Mouse (Mus musculus): ENCODE measurements around the gene Atp2a1.
"Not testable (repeated sequence)": the region's sequence is repeated elsewhere in the genome, so short reads cannot be mapped to it uniquely, and the experiment has no call there.

Gene Atp2a1

DNA sequence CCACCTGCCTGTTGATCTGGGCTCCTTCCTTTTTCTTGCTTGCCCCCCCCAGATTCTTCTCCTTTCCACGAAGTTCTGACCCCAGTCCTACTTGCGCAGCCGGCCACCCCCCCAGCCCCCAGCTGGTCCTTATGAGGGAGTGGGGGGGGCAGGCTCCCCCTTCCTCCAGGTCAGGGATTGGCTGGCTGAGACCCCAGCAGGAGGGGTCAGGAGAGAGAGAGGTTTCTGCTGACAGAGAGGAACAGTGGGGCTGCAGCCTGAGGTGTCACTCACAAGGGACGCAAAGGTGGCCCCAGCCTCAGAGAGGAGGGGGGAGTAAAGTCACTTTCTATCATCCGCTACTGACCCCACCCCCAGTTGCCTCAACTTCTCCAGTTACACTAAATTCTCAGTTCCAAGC lies at the start of gene Atp2a1:
Atp2a1 (minus strand) TSS at position 105 of the 400 bp plus-strand sequence.
- no peak for DNase-seq (ENCODE audit: low read depth in 2 of 2, low spot score in 2 of 2)

- no peak for DNase-seq (ENCODE audit: low read depth in 2 of 2, low spot score in 2 of 2)
Observed at GRCm38 (mm10) chr7:126511287-126511686, 48.4 kb upstream of the Atp2a1 start.

DNA sequence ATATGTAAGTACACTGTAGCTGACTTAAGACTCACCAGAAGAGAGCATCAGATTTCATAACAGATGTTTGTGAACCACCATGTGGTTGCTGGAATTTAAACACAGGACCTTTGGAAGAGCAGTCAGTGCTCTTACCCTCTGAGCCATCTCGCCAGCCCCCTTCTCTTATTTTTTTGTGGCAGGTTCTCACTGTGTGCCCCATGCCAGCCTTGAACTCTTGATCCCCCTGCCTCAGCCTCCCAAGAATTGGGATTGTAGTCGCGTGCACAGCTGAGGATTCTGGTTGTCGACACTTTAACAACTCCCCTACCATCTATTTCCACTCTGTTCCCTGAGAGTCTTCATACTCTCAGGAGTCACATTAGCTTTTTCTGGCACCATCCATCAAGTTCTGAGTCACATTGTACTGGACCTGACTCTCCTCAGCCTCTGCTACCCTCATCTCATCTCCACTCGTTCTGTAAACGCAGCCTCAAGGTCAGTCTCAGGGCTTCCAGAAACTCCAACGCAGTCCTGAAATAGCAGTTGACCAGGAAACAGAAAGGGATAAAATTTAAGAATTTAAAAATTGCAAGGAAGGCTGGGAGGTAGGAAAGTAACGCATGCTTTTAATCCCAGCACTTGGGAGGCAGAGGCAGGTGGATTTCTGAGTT lies 44.3 kb upstream of the Atp2a1 start:
- no peak for DNase-seq (ENCODE audit: low read depth in 2 of 2, low spot score in 2 of 2)

DNA sequence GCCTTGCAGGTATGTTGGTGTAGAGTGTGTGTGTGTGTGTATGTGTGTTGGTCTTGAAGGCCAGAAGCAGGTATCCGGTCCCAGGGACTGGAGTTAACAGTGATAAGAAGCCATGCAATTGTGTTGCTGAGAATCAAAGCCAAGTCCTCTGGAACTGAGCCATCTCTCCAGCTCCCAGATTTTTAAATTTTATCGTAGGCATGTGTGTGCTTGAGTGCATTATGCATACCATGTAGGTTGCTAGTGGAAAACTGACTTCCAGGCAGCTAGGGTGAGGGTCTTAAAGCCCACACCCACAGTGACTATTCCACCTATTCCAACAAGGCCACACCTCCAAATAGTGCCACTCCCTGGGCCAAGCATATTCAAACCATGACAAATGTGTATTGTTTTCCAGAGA lies 42.0 kb upstream of the Atp2a1 start:
- DNase-seq (ENCODE audit: low read depth in 2 of 2, low spot score in 2 of 2) = no peak

- DNase-seq (ENCODE audit: low read depth in 2 of 2, low spot score in 2 of 2) = peak; percentile 97 to 98
Observed at GRCm38 (mm10) chr7:126503273-126503878, 40.5 kb upstream of the Atp2a1 start, which contains the start of gene Atxn2l. Gene Atxn2l, minus strand, starts transcription at chr7:126503437.

DNA sequence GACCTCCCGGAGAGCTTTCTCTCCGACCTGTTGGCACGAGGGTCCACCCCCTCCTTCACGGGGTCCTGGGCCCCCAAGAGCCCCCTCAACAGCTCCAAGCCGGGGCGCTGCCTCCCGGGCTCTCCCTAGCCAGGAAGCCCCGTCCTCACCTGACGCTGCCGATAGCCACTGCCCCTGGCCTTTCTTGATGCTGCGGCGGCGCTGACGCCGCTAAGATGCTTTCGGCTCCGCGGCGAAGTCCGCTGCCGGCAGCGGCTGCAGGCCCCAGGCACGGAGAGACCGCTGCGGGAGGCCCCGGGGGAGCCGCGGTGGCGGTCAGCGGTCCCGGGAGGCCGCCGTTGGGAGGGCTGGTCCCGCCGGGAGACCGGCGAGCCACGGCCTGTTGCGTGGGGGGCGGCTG lies 39.8 kb upstream of the Atp2a1 start:
- DNase-seq (ENCODE audit: low read depth in 2 of 2, low spot score in 2 of 2) = peak in 1 of 2 experiments; percentile 57

- peak; percentile 75 to 79 for DNase-seq (ENCODE audit: low read depth in 2 of 2, low spot score in 2 of 2)
Observed at GRCm38 (mm10) chr7:126502023-126502741, 39.3 kb upstream of the Atp2a1 start.

DNA sequence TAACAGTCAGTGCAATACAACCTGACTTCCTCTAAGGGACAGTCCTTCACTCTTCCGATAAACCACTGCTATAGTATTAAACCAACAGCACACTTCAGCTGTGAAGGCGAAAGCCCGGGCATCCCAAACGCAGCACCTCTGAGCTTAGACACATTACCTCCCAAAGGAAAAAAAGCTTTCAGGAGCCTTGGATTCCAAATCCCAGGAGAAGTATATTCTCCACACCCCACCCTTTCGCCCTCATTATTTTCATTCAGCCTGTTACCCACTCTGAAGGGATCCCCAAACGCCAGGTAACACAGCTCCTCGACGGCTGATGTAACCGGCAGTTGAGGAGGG lies 38.7 kb upstream of the Atp2a1 start:
- DNase-seq (ENCODE audit: low read depth in 2 of 2, low spot score in 2 of 2) = no peak

DNA sequence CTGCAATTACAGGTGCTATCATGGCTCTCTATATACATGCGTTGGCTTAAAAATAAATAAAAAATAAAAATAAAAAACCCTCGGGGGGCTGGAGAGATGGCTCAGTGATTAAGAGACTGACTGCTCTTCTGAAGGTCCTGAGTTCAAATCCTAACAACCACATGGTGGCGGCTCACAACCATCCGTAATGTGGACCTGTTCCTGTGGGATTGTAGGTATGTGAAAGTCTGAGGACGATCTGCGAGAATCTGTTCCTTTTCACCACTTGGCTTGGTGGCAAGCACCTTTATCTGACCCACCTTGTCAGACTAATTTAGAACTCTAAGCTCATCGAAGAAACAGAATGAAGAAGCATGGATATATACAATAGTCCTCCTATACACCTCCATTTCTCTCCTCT lies 36.5 kb upstream of the Atp2a1 start:
- DNase-seq (ENCODE audit: low read depth in 2 of 2, low spot score in 2 of 2) = no peak

DNA sequence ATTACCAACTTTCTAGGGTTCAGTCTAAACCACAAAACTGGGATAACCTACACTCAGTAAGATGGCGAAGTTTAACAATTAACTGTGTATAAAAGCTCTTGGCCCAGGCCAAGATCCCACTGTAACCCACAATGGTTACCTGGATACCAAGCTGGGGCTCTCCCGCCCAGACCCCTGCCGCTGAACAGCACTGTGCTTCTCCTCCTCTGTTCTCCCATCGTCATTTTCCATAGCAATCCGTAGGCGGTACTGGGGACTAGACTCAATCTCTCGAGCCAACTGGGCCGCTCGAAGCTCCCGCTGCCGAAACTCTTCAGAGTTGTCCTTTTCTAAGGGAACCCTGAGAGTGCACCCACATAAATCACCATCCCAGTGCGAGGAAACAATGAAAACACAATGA lies 35.1 kb upstream of the Atp2a1 start:
- DNase-seq (ENCODE audit: low read depth in 2 of 2, low spot score in 2 of 2) = no peak

DNA sequence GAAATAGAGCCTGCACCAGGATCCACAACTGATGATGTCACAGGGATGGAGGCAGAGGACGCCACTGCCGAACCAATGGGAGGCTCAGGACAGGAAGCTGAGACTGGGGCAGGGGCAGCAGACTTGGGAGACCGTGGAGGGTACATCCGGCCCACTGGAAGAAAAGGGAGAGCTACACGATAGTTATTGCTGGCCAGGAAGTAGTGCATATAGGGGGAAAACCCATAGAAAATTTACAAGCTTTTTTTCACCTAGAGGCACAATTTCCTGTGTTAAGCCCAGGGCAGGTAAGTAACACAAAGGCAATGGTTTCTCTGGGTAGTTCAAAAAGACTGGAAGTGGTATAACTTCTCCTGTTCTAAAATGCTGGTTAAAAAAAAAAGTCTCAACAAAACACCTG lies 33.6 kb upstream of the Atp2a1 start:
- DNase-seq (ENCODE audit: low read depth in 2 of 2, low spot score in 2 of 2) = no peak

- no peak for DNase-seq (ENCODE audit: low read depth in 2 of 2, low spot score in 2 of 2)
Observed at GRCm38 (mm10) chr7:126494120-126494519, 31.2 kb upstream of the Atp2a1 start.

- DNase-seq (ENCODE audit: low read depth in 2 of 2, low spot score in 2 of 2) = no peak
Observed at GRCm38 (mm10) chr7:126491973-126492372, 29.1 kb upstream of the Atp2a1 start.

- DNase-seq (ENCODE audit: low read depth in 2 of 2, low spot score in 2 of 2) = no peak
Observed at GRCm38 (mm10) chr7:126491005-126491404, 28.1 kb upstream of the Atp2a1 start.

DNA sequence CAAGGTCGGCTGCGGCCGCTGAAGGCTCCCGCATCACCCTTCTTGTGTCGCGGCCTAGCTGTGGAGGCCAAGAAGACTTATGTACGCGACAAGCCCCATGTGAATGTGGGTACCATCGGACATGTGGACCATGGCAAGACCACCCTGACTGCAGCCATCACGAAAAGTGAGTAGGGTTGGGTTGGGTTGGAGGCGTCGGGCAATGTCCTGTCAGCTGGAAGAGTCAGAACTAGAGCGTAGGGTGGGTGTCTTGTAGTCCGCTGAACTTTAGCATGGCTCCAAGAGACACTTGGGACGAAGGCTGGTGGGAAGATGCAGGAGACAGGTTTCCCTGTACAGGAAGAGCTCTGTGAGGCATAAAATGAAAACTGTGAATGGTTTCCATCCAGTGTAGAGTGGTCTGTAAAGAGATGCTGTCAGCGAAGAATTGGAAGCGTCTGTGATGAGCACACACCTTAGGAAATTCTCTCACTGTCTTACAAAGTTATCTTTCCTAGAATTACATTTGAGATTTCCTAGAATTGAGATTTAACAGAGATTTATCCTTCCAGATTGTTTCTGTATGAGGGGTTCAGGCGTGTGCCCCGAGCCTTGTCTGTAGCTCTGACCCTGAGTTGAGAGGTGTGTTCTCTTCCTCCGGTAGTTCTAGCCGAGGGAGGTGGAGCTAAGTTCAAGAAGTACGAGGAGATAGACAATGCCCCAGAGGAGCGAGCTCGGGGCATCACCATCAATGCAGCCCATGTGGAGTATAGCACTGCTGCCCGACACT lies 24.9 kb upstream of the Atp2a1 start:
- DNase-seq (ENCODE audit: low read depth in 2 of 2, low spot score in 2 of 2) = not testable (repeated sequence)

DNA sequence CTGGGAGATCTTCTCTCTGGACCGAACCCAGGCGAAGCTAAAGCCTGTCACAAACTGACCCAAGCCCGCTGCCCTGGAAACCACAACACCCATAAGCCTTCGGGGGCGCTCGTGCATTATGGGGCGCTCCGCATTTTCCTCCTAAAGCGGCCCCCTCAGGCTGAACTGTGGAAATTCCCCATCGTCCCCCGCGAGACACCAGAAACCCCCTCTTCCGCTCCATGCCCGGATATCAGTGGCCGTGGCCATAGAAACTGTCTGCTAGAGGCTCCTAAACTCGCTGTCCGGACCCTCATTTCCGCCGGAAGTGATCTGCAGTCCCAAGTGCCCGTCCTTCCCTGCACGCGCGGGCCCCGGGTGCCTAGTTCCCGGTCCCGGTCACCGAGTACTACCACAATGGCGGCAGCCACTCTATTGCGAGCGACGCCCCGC lies 24.2 kb upstream of the Atp2a1 start, which contains the start of gene Tufm:
Tufm (plus strand) TSS at position 310 of the 432 bp plus-strand sequence.
- DNase-seq (ENCODE audit: low read depth in 2 of 2, low spot score in 2 of 2) = peak; percentile 85 to 89

DNA sequence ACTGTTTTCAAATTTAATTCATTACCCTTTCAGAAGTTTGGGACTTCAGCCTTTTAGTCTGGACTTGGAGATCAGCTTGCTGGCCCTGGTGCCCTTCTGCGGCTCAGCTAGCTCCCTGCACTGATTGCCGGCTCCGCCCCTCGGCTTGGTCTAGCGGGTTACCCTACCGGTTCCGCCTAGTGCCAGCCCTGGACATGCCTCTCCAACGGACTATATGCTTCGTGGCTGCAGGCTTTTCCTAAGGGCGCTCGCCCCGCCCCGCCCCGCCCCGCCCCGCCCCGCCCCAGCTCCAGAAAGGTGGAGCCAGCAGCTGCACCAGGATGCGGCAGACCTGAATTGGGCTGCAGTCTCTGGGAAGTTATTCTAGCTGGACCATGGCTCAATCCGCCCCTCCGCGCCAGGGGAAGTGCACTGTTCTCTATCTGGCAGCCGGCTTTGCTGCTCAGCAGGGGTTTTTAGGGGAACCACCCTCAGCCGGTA lies 19.5 kb upstream of the Atp2a1 start:
- no peak for DNase-seq (ENCODE audit: low read depth in 2 of 2, low spot score in 2 of 2)

DNA sequence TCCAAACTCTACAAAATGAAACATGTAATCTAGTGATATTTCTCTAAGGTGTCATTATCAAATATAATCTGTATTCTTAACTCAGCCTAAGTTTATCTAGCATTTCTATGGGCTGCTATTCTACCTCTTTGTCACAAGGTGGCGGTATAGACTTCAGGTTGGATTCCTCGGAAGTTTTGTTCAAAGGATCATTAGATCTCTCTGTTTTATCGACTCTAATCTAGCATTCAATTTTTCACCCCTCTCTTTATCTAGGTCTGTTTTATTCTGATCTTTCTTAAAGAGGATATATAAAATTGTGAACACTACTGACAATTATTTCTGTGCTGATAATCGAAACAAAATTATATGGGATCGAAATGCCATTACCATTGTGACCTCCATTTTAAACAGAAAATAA lies 18.8 kb upstream of the Atp2a1 start:
- DNase-seq (ENCODE audit: low read depth in 2 of 2, low spot score in 2 of 2) = peak in 1 of 2 experiments; percentile 30

DNA sequence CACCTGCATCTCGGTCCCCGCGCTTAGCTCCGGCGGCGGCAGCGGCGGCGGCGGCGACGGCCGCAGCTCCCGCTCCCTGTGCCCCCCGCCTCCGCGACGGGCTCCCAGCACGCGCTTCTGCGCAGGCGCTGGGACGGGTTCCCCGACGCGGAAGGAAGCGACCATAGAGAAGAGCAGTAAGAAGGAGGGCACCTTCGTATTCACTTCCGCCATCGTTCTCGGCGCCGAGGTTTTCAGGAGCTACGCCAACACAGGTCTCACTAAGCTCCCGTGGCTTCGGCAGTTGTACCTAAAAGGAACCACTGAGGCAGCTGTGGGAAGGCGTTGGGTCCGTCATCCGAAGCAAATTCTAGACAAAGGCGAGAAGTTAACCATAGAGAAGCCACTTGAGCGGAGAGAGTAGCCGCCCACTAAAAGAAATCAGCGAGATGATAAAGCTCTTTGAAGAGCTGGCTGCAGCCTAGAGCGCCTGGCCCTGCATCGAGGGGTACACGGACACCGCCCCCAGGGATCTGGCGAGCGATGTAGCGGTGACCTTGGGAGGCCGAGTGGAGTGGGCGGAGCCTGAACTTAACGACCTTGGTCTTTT lies 12.2 kb upstream of the Atp2a1 start, which contains the start of gene Sh2b1:
Sh2b1 (minus strand) TSS at position 432 of the 589 bp plus-strand sequence.
- peak; percentile 85 for DNase-seq (ENCODE audit: low read depth in 2 of 2, low spot score in 2 of 2)

DNA sequence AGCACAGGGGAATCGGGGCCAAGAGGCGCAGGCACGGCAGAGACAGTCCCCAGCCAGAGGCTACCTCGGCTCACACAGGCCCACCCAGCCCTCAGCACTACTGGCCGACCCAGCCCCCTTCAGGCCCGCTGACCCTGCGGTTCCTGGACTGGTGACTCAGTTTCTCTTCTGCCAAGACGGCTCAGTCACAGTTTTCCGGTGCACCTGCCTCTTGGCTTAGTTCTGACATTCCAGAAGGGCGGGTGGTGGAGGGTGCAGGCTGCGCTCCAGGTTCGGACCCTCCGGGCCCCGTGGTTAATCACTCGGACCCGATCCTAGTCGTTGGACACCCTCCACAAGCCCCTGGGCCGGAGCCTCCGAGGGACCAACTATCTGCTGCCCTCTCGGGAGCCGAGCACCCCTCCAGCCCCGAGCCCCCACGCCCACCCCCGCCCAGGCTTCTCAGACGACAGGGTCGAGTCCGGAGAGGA lies 11.6 kb upstream of the Atp2a1 start:
- no peak for DNase-seq (ENCODE audit: low read depth in 2 of 2, low spot score in 2 of 2)
